Mouse (Mus musculus): ENCODE results near the gene 9930104L06Rik.

DNA sequence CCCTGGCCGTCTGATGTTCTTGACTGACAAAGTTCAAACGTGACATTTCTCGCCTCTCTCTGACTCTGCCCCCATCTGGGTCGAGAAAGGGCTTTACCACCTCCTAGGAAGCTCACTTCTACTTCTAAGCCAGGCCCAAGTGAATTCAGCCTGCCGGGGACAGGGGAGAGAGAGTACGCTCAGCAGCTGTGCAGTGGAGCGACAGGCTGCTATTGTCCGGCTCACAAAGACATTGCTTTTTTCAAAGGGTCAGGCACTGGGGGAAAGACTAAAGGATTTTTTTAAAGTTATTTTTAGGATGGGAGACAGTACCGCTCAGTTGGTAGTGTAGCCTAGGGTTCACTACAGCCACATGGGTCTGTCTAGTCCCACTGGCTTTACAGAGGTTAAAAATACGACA lies 38.4 kb upstream of the 9930104L06Rik start:
- TF ChIP-seq CTCF (IDR thresholded peaks at IDR 0.05 in 2 of 3, conservative IDR thresholded peaks at IDR 0.05 in 1 of 3; ENCODE audit: control insufficient read depth in 1 of 3, insufficient read depth in 1 of 3, low read depth in 2 of 3, low read length in 3 of 3, poor library complexity in 1 of 3, severe bottlenecking in 1 of 3) (no peak), TAL1 (IDR thresholded peaks at IDR 0.05; ENCODE audit: low read length) (no peak), POLR2A (IDR thresholded peaks at IDR 0.05; ENCODE audit: control insufficient read depth in 1 of 2, insufficient read depth in 1 of 2, low read depth in 1 of 2, low read length in 2 of 2, poor library complexity in 1 of 2) (no peak), ZNF384 (IDR thresholded peaks at IDR 0.05; ENCODE audit: low read depth, low read length) (no peak), MXI1 (IDR thresholded peaks at IDR 0.05; ENCODE audit: low read depth, low read length) (no peak), ELF1 (IDR thresholded peaks at IDR 0.05; ENCODE audit: low read depth, low read length) (no peak), EP300 (IDR thresholded peaks at IDR 0.05; ENCODE audit: low read depth in 1 of 2, low read length in 2 of 2) (no peak), E2F4 (IDR thresholded peaks at IDR 0.05; ENCODE audit: borderline replicate concordance, low read depth, low read length) (no peak), USF1 (IDR thresholded peaks at IDR 0.05; ENCODE audit: low read depth, low read length) (no peak), POLR2AphosphoS2 (IDR thresholded peaks at IDR 0.05; ENCODE audit: low read length) (no peak), GATA1 (IDR thresholded peaks at IDR 0.05; ENCODE audit: low read depth, low read length) (no peak), POLR2AphosphoS5 (IDR thresholded peaks at IDR 0.05; ENCODE audit: borderline replicate concordance, low read depth, low read length) (no peak)
